Mouse (Mus musculus): ENCODE data around the gene Adipoq. TPM values are rescaled to one million over a fixed set of nuclear protein-coding genes. Genes with fewer than 3 reads are reported as not detected.
A peak's percentile ranks its signal among the peaks of the same experiment; 100 is the strongest.

Gene Adipoq
- polyA plus RNA-seq, 1 experiment: 5.8 TPM

DNA sequence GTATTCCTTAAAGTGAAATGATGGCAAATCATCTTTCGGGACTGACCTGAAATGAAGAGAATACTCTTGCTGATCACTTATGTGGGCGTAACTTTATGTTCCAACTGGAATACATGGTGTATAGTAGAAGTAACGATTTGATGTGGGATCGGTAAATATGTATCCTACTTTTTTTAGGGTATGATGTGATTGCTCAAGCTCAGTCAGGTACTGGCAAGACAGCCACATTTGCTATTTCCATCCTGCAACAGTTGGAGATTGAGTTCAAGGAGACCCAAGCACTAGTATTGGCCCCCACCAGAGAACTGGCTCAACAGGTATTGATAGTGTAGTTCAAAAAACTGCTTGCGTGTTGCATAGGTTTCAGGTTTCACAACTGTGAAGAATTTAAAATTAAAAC lies 37.4 kb upstream of the Adipoq start:
- DNase-seq (ENCODE audit: low read depth in 1 of 2, low spot score in 2 of 2): no peak
- Histone ChIP-seq H3K4me3 (ENCODE audit: extremely low read depth, insufficient read depth, insufficient read length) (peak overlapping the region; percentile 93), H3K4me1 (ENCODE audit: control insufficient read depth, insufficient read depth, insufficient read length) (peaks cover 1% of the 10 kb centered on the region), H3K27ac (ENCODE audit: insufficient read depth, low read length) (no peak overlapping the region), H3K36me3 (ENCODE audit: control insufficient read depth, insufficient read depth, low read length) (peaks cover 39% of the 10 kb centered on the region), H3K27me3 (ENCODE audit: control insufficient read depth, insufficient read depth, low read length) (no peaks in the 10 kb centered on the region)
- WGBS: 7% methylated on average over 5 of the region's 5 CpGs
- TF ChIP-seq CTCF (IDR thresholded peaks at IDR 0.05; ENCODE audit: extremely low read depth, insufficient read depth, insufficient read length, insufficient replicate concordance): no peak
- no peak for TF ChIP-seq POLR2A (IDR thresholded peaks at IDR 0.05; ENCODE audit: low read depth, low read length)

GRCm38 (mm10) chr16:23109350-23110280 lies 36.7 kb upstream of the Adipoq start:
- H3K4me3 ChIP-seq (ENCODE audit: extremely low read depth, insufficient read depth, insufficient read length): no peak overlapping the region; the same call in 1 of the 2 replicates
- H3K4me1 ChIP-seq (ENCODE audit: control insufficient read depth, insufficient read depth, insufficient read length): peaks cover 1% of the 10 kb centered on the region
- TF ChIP-seq CTCF (IDR thresholded peaks at IDR 0.05; ENCODE audit: extremely low read depth, insufficient read depth, insufficient read length, insufficient replicate concordance): no peak
- no peak for TF ChIP-seq POLR2A (IDR thresholded peaks at IDR 0.05; ENCODE audit: low read depth, low read length)
- 38% methylated on average over 5 of the region's 5 CpGs for WGBS
- no peaks in the 10 kb centered on the region for H3K27me3 ChIP-seq (ENCODE audit: control insufficient read depth, insufficient read depth, low read length)
- no peak overlapping the region for H3K27ac ChIP-seq (ENCODE audit: insufficient read depth, low read length)
- H3K36me3 ChIP-seq (ENCODE audit: control insufficient read depth, insufficient read depth, low read length): peaks cover 44% of the 10 kb centered on the region
- no peak for DNase-seq (ENCODE audit: low read depth in 1 of 2, low spot score in 2 of 2)

- peaks cover 47% of the 10 kb centered on the region for H3K36me3 ChIP-seq (ENCODE audit: control insufficient read depth, insufficient read depth, low read length)
These were observed 34.0 kb upstream of the Adipoq start for GRCm38 (mm10) chr16:23112348-23112747.

DNA sequence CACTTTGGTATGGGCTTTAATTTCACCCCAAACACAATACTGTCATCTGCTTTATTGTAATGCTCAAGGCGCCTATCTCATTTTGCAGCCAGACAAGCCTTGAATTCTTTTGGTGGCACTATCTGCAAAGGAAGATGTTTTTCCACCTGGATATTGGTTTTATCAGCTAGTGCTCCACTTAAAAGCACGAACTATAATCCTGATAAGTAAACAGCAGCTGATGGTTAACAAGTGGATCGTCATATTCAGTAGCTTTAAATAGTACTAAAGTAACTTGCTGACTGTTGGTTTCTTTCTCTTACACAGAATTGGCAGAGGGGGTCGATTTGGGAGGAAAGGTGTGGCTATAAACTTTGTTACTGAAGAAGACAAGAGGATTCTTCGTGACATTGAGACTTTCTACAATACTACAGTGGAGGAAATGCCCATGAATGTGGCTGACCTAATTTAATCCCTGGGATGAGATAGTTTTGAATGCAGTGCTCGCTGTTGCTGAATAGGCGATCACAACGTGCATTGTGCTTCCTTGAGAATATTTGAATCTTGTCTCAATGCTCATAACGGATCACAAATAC lies 33.4 kb upstream of the Adipoq start:
- Histone ChIP-seq H3K27ac (ENCODE audit: insufficient read depth, low read length) (no peak overlapping the region), H3K36me3 (ENCODE audit: control insufficient read depth, insufficient read depth, low read length) (peaks cover 47% of the 10 kb centered on the region), H3K4me1 (ENCODE audit: control insufficient read depth, insufficient read depth, insufficient read length) (peaks cover 1% of the 10 kb centered on the region), H3K4me3 (ENCODE audit: extremely low read depth, insufficient read depth, insufficient read length) (no peak overlapping the region), H3K27me3 (ENCODE audit: control insufficient read depth, insufficient read depth, low read length) (no peaks in the 10 kb centered on the region)
- DNase-seq (ENCODE audit: low read depth in 1 of 2, low spot score in 2 of 2): no peak
- 70% methylated on average over 9 of the region's 9 CpGs for WGBS
- TF ChIP-seq CTCF (IDR thresholded peaks at IDR 0.05; ENCODE audit: extremely low read depth, insufficient read depth, insufficient read length, insufficient replicate concordance) (no peak), POLR2A (IDR thresholded peaks at IDR 0.05; ENCODE audit: low read depth, low read length) (no peak)

More at GRCm38 (mm10) chr16:23112348-23112747, 34.0 kb upstream of the Adipoq start:
- no peaks in the 10 kb centered on the region for H3K27me3 ChIP-seq (ENCODE audit: control insufficient read depth, insufficient read depth, low read length)
- TF ChIP-seq POLR2A (IDR thresholded peaks at IDR 0.05; ENCODE audit: low read depth, low read length) (no peak), CTCF (IDR thresholded peaks at IDR 0.05; ENCODE audit: extremely low read depth, insufficient read depth, insufficient read length, insufficient replicate concordance) (no peak)
- no peak for DNase-seq (ENCODE audit: low read depth in 1 of 2, low spot score in 2 of 2)
- 83% methylated on average over 12 of the region's 12 CpGs for whole genome bisulfite sequencing
- no peak overlapping the region for H3K4me3 ChIP-seq (ENCODE audit: extremely low read depth, insufficient read depth, insufficient read length)
- peaks cover 1% of the 10 kb centered on the region for H3K4me1 ChIP-seq (ENCODE audit: control insufficient read depth, insufficient read depth, insufficient read length)
- H3K27ac ChIP-seq (ENCODE audit: insufficient read depth, low read length): no peak overlapping the region

DNA sequence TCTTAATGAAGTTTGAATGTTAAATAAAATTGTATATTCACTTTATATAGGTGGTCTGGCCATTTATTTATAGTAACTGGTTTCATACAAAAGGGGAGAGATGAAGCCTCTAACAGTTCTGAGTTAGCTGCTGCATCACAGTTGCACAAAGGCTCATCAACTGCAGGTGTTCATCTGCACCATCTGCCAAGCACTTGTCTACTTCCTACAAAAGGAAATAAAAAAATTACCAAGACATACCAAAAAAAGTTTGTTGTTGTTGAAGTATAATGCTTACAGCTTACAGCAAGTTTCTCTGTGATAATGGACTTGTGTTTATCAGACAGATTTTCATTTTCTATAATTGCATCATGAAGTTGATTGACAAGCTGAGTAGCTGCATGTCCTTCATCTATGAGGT lies 32.4 kb upstream of the Adipoq start:
- no peaks in the 10 kb centered on the region for H3K27me3 ChIP-seq (ENCODE audit: control insufficient read depth, insufficient read depth, low read length)
- peaks cover 1% of the 10 kb centered on the region for H3K4me1 ChIP-seq (ENCODE audit: control insufficient read depth, insufficient read depth, insufficient read length)
- H3K36me3 ChIP-seq (ENCODE audit: control insufficient read depth, insufficient read depth, low read length): peaks cover 42% of the 10 kb centered on the region
- no peak overlapping the region for H3K4me3 ChIP-seq (ENCODE audit: extremely low read depth, insufficient read depth, insufficient read length)
- DNase-seq (ENCODE audit: low read depth in 1 of 2, low spot score in 2 of 2): no peak
- TF ChIP-seq CTCF (IDR thresholded peaks at IDR 0.05; ENCODE audit: extremely low read depth, insufficient read depth, insufficient read length, insufficient replicate concordance): no peak
- no peak for TF ChIP-seq POLR2A (IDR thresholded peaks at IDR 0.05; ENCODE audit: low read depth, low read length)
- no peak overlapping the region for H3K27ac ChIP-seq (ENCODE audit: insufficient read depth, low read length)

DNA sequence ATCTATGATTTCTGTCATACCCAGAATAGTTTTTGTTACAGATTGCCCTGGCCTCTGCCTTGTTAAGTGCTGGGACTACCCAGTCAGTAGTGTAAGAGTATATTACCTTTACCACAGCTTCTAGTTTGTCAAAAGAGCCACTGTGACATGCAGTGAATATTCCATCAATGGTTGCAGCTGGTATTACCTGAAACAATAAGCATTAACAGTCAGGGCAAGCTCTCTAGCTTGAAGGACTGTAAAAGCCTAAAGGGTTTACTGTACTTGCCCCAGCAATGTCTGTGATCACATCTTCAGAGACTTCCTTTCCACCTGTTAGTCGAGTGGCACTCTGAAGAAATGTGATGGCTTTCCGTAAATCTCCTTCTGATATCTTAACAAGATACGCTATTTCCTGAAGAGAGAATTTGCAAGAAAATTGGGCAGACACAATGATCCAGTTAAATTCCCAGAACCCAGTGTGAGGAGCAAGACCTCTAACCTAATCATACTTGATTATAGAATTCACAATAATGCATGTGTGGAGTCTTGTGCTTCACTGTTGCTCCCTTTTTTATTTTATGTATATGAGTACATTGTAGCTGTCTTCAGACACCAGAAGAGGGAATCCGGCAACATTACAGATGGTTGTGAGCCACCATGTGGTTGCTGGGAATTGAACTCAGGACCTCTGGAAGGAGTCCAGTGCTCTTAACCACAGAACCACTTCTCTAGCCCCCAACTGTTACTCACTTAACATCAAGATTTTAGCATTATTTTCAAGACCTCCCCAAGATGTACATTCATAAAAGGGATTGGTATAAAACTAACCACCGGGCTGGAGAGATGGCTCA lies 31.8 kb upstream of the Adipoq start:
- DNase-seq (ENCODE audit: low read depth in 1 of 2, low spot score in 2 of 2): no peak
- Histone ChIP-seq H3K36me3 (ENCODE audit: control insufficient read depth, insufficient read depth, low read length) (peaks cover 37% of the 10 kb centered on the region), H3K4me3 (ENCODE audit: extremely low read depth, insufficient read depth, insufficient read length) (no peak overlapping the region), H3K4me1 (ENCODE audit: control insufficient read depth, insufficient read depth, insufficient read length) (no peaks in the 10 kb centered on the region; the same call in 1 of the 2 replicates), H3K27me3 (ENCODE audit: control insufficient read depth, insufficient read depth, low read length) (no peaks in the 10 kb centered on the region), H3K27ac (ENCODE audit: insufficient read depth, low read length) (no peak overlapping the region)
- TF ChIP-seq CTCF (IDR thresholded peaks at IDR 0.05; ENCODE audit: extremely low read depth, insufficient read depth, insufficient read length, insufficient replicate concordance) (no peak), POLR2A (IDR thresholded peaks at IDR 0.05; ENCODE audit: low read depth, low read length) (no peak)
- WGBS: 67% methylated on average over 5 of the region's 5 CpGs
